Mouse (Mus musculus): ENCODE measurements around the gene Chchd6. TPM values are rescaled to one million over a fixed set of nuclear protein-coding genes. Genes with fewer than 3 reads are reported as not detected.

The Chchd6 gene
- polyA plus RNA-seq, 1 experiment = 60.1 TPM

- DNase-seq = no peak
- TF ChIP-seq CTCF (IDR thresholded peaks at IDR 0.05; ENCODE audit: insufficient read depth, low read length) (no peak), POLR2A (IDR thresholded peaks at IDR 0.05; ENCODE audit: borderline replicate concordance, extremely low read depth, low read depth, low read length) (no peak)
- H3K4me1 ChIP-seq (ENCODE audit: control insufficient read depth, insufficient read depth, low read length) = peaks cover 2% of the 10 kb centered on the region
- WGBS = 38% methylated on average over 3 of the region's 3 CpGs
- no peak overlapping the region for H3K4me3 ChIP-seq (replicated peaks; ENCODE audit: extremely low read depth, low read depth, low read length)
These were observed 146.7 kb downstream of the Chchd6 start for GRCm38 (mm10) chr6:89448736-89449135.

GRCm38 (mm10) chr6:89440671-89441070 is 154.8 kb downstream of the Chchd6 start:
- TF ChIP-seq POLR2A (IDR thresholded peaks at IDR 0.05; ENCODE audit: borderline replicate concordance, extremely low read depth, low read depth, low read length) (no peak), CTCF (IDR thresholded peaks at IDR 0.05; ENCODE audit: insufficient read depth, low read length) (no peak)
- WGBS = 82% methylated on average over 4 of the region's 4 CpGs
- Histone ChIP-seq H3K4me1 (ENCODE audit: control insufficient read depth, insufficient read depth, low read length) (no peaks in the 10 kb centered on the region), H3K4me3 (replicated peaks; ENCODE audit: extremely low read depth, low read depth, low read length) (no peak overlapping the region)
- no peak for DNase-seq

DNA sequence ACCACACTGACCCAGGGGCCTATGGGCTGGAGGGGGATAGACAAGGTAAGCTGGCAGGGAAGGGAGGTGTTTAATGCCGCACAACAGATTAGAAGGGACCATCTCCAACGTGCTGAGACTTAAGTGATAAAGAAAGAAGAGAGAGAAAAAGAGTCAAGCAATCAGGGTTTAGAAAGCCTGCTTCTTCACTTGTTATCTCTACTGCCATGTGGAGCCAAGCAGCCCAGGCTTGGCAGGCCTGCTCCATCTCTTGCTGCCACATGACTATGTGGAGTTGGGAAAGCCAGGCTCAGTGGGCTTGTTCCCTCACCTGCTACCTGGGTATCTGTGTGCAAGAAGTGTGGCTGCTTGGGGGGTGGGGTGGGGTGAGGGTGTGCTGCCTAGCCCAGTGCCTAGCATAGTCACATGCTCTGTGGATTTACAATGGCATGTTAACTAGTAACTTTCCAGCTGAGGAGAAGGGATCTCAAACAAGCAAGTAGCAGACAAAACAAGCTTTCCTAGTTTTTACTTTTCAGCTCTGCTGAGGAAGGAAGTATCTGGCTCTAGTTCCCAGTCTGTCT is 163.5 kb downstream of the Chchd6 start:
- DNase-seq = no peak
- 71% methylated on average over 2 of the region's 2 CpGs for WGBS
- no peak for TF ChIP-seq POLR2A (IDR thresholded peaks at IDR 0.05; ENCODE audit: borderline replicate concordance, extremely low read depth, low read depth, low read length)
- TF ChIP-seq CTCF (IDR thresholded peaks at IDR 0.05; ENCODE audit: insufficient read depth, low read length) = no peak
- Histone ChIP-seq H3K4me3 (replicated peaks; ENCODE audit: extremely low read depth, low read depth, low read length) (no peak overlapping the region), H3K4me1 (ENCODE audit: control insufficient read depth, insufficient read depth, low read length) (no peaks in the 10 kb centered on the region)

DNA sequence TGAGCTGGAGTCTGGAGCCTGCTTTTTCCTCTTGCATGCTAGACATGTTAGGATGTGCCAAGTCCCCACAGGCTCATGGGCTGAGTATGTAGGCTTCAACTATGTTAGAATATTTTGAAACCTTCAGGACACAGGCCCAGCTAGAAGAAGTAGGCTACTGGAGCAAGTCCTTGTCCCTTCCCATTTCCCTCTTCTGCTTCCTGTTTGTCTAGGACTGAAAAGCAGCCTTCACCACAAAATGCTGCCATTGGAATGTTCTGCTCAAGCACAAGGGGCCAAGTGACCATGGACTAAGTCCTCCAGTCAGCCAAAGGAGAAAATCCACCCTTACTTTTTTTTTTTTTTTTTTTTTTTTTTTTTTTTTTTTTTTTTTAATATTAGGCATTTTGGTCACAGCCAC is 164.7 kb downstream of the Chchd6 start:
- TF ChIP-seq POLR2A (IDR thresholded peaks at IDR 0.05; ENCODE audit: borderline replicate concordance, extremely low read depth, low read depth, low read length) (no peak), CTCF (IDR thresholded peaks at IDR 0.05; ENCODE audit: insufficient read depth, low read length) (no peak)
- no peaks in the 10 kb centered on the region for H3K4me1 ChIP-seq (ENCODE audit: control insufficient read depth, insufficient read depth, low read length)
- no peak overlapping the region for H3K4me3 ChIP-seq (replicated peaks; ENCODE audit: extremely low read depth, low read depth, low read length)
- no peak for DNase-seq

DNA sequence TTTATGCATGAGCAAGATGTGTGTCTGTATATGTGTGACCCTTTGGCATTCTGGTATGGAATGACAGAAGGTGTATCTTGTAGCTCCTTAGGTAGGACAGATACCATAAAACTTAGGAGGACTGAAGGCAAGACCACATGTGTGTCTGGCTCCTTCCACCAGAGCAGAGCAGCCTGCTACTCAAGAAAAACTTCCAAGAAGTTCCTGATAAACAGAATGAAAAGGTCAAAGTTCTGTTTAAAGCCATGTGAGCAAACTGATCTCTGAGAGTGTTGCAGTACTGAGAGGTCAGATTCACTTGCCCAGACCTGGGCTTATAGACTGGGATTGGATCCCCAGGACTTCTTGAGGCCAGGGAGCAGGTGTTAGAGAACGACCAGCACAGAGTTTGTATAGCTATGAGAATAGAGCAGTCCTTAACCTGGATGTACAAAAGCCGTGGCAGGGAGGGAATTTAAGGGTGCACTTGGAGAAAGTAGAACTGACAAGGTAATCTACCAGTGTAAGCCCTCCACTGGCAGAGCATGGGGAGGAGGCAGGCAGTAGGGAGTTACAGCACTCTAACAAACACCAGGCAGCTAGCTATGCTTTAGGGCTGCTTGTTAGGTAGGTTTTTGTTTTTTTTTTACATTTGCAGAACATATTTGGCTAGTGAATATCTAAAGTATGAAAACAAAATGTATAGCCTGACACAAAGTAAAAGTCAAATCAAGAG is 166.6 kb downstream of the Chchd6 start:
- WGBS = 56% methylated on average over 2 of the region's 2 CpGs
- DNase-seq = no peak

DNA sequence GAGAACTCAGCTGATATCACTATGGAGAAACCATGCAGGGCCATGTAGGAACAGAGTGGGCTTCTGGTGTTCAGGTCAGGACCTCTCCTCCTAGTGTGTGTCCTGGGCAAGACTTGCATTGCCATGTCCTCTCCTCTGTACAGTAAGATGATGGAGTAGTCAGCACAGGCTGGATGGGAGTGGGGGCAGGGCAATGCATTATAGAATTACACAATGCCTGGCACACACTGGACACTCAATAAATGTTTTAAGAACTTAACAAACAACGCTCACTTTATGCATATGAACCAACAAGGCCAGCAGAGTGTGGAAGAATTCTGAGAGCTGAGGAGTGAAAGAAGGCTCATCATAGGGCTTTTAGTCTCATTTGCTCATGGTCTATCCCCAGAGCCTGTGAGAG is 171.0 kb downstream of the Chchd6 start:
- peaks cover 19% of the 10 kb centered on the region for H3K4me1 ChIP-seq (ENCODE audit: control insufficient read depth, insufficient read depth, low read length)
- no peak for TF ChIP-seq CTCF (IDR thresholded peaks at IDR 0.05; ENCODE audit: insufficient read depth, low read length)
- TF ChIP-seq POLR2A (IDR thresholded peaks at IDR 0.05; ENCODE audit: borderline replicate concordance, extremely low read depth, low read depth, low read length) = no peak
- WGBS = 61% methylated on average over 1 of the region's 1 CpGs

More for the DNA sequence above, 166.6 kb downstream of the Chchd6 start:
- no peak overlapping the region for H3K4me3 ChIP-seq (replicated peaks; ENCODE audit: extremely low read depth, low read depth, low read length)
- TF ChIP-seq POLR2A (IDR thresholded peaks at IDR 0.05; ENCODE audit: borderline replicate concordance, extremely low read depth, low read depth, low read length) = no peak
- TF ChIP-seq CTCF (IDR thresholded peaks at IDR 0.05; ENCODE audit: insufficient read depth, low read length) = no peak
- H3K4me1 ChIP-seq (ENCODE audit: control insufficient read depth, insufficient read depth, low read length) = 0 out of 2 replicates have a peak, but pooled peaks cover 6% of the 10 kb centered on the region

GRCm38 (mm10) chr6:89422621-89423020 is 172.8 kb downstream of the Chchd6 start:
- 66% methylated on average over 3 of the region's 3 CpGs for WGBS
- TF ChIP-seq POLR2A (IDR thresholded peaks at IDR 0.05; ENCODE audit: borderline replicate concordance, extremely low read depth, low read depth, low read length) = no peak
- TF ChIP-seq CTCF (IDR thresholded peaks at IDR 0.05; ENCODE audit: insufficient read depth, low read length) = no peak
- DNase-seq = peak; percentile 55
- Histone ChIP-seq H3K4me1 (ENCODE audit: control insufficient read depth, insufficient read depth, low read length) (peaks cover 19% of the 10 kb centered on the region), H3K4me3 (replicated peaks; ENCODE audit: extremely low read depth, low read depth, low read length) (no peak overlapping the region)

More for the DNA sequence above, 171.0 kb downstream of the Chchd6 start:
- no peak overlapping the region for H3K4me3 ChIP-seq (replicated peaks; ENCODE audit: extremely low read depth, low read depth, low read length)
- DNase-seq = peak; percentile 40

DNA sequence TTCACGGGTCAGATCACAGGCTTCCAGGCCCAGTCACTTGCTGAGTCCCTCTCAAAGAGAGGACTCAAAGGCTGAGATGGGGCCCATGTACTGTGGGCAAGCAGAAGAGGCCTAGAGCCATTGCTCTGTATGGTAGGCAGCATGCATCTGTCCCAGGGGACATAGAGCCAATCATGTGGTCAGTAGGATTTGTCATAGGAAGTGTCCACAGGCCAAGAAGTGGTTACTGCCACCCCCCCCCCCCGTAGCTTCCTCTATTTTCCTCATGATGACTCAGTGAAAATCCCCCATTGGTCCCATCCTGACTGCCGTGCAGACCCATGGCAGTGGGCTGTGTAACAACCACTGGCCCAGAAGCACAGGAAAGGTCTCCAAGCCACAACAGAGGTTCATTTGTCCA is 173.5 kb downstream of the Chchd6 start:
- no peak for DNase-seq
- TF ChIP-seq POLR2A (IDR thresholded peaks at IDR 0.05; ENCODE audit: borderline replicate concordance, extremely low read depth, low read depth, low read length) (no peak), CTCF (IDR thresholded peaks at IDR 0.05; ENCODE audit: insufficient read depth, low read length) (no peak)
- Histone ChIP-seq H3K4me1 (ENCODE audit: control insufficient read depth, insufficient read depth, low read length) (peaks cover 19% of the 10 kb centered on the region), H3K4me3 (replicated peaks; ENCODE audit: extremely low read depth, low read depth, low read length) (no peak overlapping the region)
- 64% methylated on average over 3 of the region's 3 CpGs for WGBS

GRCm38 (mm10) chr6:89421503-89421902 is 173.9 kb downstream of the Chchd6 start:
- Histone ChIP-seq H3K4me1 (ENCODE audit: control insufficient read depth, insufficient read depth, low read length) (peaks cover 19% of the 10 kb centered on the region), H3K4me3 (replicated peaks; ENCODE audit: extremely low read depth, low read depth, low read length) (no peak overlapping the region)
- DNase-seq = no peak
- TF ChIP-seq CTCF (IDR thresholded peaks at IDR 0.05; ENCODE audit: insufficient read depth, low read length) = no peak
- no peak for TF ChIP-seq POLR2A (IDR thresholded peaks at IDR 0.05; ENCODE audit: borderline replicate concordance, extremely low read depth, low read depth, low read length)
- WGBS = 76% methylated on average over 6 of the region's 6 CpGs

DNA sequence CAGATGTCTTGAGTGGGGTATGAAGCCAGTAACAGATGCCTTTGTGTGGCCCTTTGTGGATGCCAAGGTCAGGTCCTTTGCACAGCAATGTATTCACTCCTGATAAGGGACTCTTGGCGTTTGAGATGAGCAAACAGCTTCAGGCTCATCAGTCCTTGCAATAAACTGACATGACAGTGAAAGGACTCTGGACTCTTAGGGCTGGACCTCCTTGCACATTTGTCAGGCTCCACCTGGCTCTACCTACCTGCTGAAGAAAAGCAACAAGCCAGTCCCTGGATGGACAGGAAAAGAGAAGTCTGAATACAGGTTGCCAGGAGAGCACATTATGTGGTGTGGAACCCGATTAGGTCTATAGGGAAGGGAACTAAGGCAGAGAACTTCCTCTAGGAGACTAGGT is 174.7 kb downstream of the Chchd6 start:
- 84% methylated on average over 2 of the region's 2 CpGs for WGBS
- no peak for DNase-seq
- Histone ChIP-seq H3K4me1 (ENCODE audit: control insufficient read depth, insufficient read depth, low read length) (peaks cover 19% of the 10 kb centered on the region), H3K4me3 (replicated peaks; ENCODE audit: extremely low read depth, low read depth, low read length) (no peak overlapping the region)
- no peak for TF ChIP-seq POLR2A (IDR thresholded peaks at IDR 0.05; ENCODE audit: borderline replicate concordance, extremely low read depth, low read depth, low read length)
- TF ChIP-seq CTCF (IDR thresholded peaks at IDR 0.05; ENCODE audit: insufficient read depth, low read length) = no peak
